Mouse (Mus musculus) testis, postnatal 14 days (tissue): Measurements from ENCODE around the gene Sord.

ENCODE experiments used
- DNase-seq: peaks from one replicate; pipeline ENCODE4 v3.0.0; 2021; ENCODE audit warnings: low spot score

Gene Sord

GRCm38 (mm10) chr2:122302574-122303241, 68.2 kb downstream of the Sord start:
- peak; percentile 71 for DNase-seq

GRCm38 (mm10) chr2:122304544-122304943, 70.0 kb downstream of the Sord start:
- DNase-seq = no peak

DNA sequence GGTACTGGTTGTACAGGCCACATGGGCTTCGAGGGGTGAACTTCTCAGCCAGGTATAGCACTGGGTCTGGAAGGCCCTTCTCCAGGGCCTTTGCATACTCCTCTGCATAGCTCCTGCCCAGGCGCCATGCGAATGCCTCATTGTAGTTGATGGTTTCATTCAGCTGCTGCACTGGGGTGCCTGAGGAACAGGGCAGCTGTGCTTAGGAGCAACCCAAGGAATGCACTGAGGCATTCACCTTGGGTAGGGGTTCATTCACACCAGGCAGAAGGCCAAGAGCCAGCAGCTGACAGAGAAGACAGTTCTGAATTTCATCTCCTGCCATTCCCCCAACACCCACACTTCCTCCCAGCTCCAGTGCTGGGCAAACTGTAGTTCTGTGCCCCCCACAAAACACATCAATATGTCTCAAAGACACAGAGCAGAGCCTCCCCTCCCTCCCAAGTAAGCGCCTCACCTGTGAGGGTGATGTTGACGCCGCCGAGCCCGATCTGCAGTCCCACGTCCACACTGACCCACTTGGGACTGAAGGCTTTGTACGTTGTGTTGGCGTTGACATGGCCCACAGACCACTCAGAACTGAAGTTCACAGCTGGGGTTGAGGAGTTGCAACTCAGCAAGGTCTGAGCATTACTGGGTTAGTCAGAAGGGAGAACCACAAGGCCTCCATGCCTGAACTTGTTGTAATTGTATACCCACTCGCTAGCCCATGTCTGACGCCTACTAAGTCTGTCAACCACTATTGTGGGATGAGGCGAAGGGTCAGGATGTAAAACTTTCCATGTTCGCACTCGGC, 70.7 kb downstream of the Sord start:
- DNase-seq = no peak

DNA sequence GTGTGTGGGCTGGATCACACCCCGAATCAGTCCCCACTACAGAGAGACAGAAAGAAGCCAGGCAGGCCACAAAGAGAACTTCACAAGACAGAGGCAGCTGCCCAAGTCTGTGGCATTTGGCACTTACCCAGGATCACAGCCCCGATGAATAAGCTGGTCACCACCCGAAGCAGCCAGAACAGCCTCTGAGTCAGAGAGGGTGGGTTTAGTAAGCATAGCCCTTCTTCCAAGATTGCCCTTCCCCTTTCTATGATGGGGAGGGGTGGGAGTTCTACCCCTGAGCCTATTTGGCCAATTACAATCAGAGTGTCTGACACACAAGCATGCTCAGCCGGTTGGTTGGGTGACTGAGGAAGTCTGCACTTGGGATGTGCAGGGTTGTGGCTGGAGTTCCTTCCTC, 71.6 kb downstream of the Sord start:
- no peak for DNase-seq

DNA sequence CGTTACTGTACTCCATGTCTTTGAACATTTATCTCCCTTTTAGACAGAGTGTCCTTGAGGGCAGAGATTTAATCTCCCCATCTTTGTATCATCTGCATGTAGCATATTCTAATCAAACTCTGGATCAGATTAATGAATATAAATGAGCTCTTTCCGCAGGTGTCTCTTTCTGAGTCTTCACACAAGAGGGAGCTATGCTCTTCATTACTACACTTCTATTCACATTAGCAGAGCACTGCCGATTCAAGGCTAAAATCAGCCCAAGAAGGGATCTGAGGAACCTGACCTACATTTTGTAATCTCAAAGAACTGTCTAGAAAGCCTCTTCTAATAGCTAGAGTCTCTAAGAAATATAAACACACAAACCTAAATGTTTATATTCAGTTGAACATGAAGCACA, 75.1 kb downstream of the Sord start:
- DNase-seq = no peak

- no peak for DNase-seq
Observed at GRCm38 (mm10) chr2:122311561-122311960, 77.0 kb downstream of the Sord start.

DNA sequence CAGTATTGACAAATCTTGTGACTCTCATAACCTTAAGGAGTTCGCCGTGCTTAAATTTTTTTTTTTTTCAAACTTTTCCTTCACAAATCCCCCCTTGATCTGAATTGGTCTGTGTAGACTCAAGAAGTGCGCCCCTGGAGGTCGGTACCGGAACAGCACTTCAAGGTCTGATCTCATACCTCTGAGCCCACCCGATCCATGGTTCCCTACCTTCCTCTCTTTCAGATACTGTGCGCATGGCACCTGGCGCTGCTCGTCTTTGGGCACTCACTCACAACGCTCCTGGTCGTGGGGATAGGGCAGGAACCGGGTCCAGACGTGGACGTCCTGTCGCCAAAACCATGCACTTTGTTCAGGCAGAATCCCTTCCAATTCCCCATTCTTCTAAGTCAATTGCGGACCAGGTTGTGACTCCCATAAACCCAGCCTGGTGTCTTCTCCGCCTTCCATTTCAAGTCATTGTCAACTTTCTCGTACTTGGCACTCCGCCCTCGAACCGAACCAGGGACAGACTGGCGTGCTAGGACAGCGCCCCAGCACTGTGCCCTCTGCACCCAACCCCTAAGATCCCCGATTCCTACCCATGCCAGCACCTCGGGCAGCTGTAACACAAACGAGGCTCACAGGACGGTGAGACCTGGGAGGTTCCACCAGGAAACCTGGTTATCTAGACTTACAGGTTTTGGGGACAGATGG, 78.3 kb downstream of the Sord start:
- DNase-seq = peak; percentile 72

- DNase-seq = no peak
Observed at GRCm38 (mm10) chr2:122313536-122313935, 79.0 kb downstream of the Sord start, which contains the start of gene Duoxa1. TSS of gene Duoxa1 (minus strand) at chr2:122313730.
